Mouse (Mus musculus) stomach, postnatal 0 days (tissue): ENCODE results near the gene Hrasls5. TPM values are rescaled to one million over a fixed set of nuclear protein-coding genes. Genes with fewer than 3 reads are reported as not detected.

ENCODE experiments used
- ATAC-seq: fragments of 200-750 bp; cut with Nextera tagmentation; 2 replicates; pipeline ENCODE4 v1.8.0; 2017; ENCODE audit not compliant: low FRiP score, low TSS enrichment
- DNase-seq: peaks from one replicate; pipeline ENCODE4 v3.0.0-alpha.2; 2016; ENCODE audit warnings: low spot score
- H3K27ac ChIP-seq: fragments of 300-500 bp; sonication (generic); replicated peaks from 2 replicates; pipeline ENCODE4 v1.5.1; 2014; ENCODE audit warnings: mild to moderate bottlenecking, control low read depth
- H3K27me3 ChIP-seq: fragments of 300-500 bp; sonication (generic); 2 replicates; pipeline ENCODE4 v1.6.1; 2014; ENCODE audit warnings: low read length; ENCODE audit not compliant: control insufficient read depth, insufficient read depth
- H3K36me3 ChIP-seq: fragments of 300-500 bp; sonication (generic); 2 replicates; pipeline ENCODE4 v1.6.1; 2014; ENCODE audit warnings: low read length, mixed read lengths; ENCODE audit not compliant: control insufficient read depth, insufficient read depth
- H3K4me1 ChIP-seq: fragments of 300-500 bp; sonication (generic); replicated peaks from 2 replicates; pipeline ENCODE4 v1.6.1; 2014; ENCODE audit warnings: antibody characterized with exemption; ENCODE audit not compliant: control insufficient read depth, insufficient read depth
- H3K4me2 ChIP-seq: fragments of 300-500 bp; sonication (generic); replicated peaks from 2 replicates; pipeline ENCODE4 v1.6.1; 2014; ENCODE audit warnings: low read depth, mild to moderate bottlenecking, control low read depth, moderate library complexity
- H3K4me3 ChIP-seq: fragments of 300-500 bp; sonication (generic); 2 replicates; pipeline ENCODE4 v1.5.1; 2014; ENCODE audit warnings: low read depth, low read length, control low read depth
- H3K9ac ChIP-seq: fragments of 300-500 bp; sonication (generic); 2 replicates; pipeline ENCODE4 v1.6.1; 2014; ENCODE audit warnings: mild to moderate bottlenecking, low read length, control low read depth, mixed read lengths
- H3K9me3 ChIP-seq: fragments of 300-500 bp; sonication (generic); 2 replicates; pipeline ENCODE4 v1.6.1; 2016; ENCODE audit warnings: low read length; ENCODE audit not compliant: control insufficient read depth
- CTCF ChIP-seq: IDR thresholded peaks from 2 replicates; pipeline ENCODE4 v1.5.1; 2016; ENCODE audit warnings: antibody characterized with exemption, low read depth, mild to moderate bottlenecking, moderate library complexity
- EP300 ChIP-seq: optimal IDR thresholded peaks from 2 replicates; pipeline ENCODE3; 2016; ENCODE audit warnings: antibody characterized with exemption
- WGBS: fragments of 180-500 bp; shearing (Covaris S2); extraction: QIAGEN DNeasy Blood & Tissue Kit; methylation state at CpG from one replicate; pipeline ENCODE4 v1.1.7; 2014; 5-methylcytosine and 5-hydroxymethylcytosine counted together
- polyA plus RNA-seq: library from polyadenylated mRNA; unstranded; fragments of >200 nt; fragmentation: Nextera tagmentation; extraction: Ambion mirVana; gene quantifications from 2 replicates; pipeline ENCODE4 v1.2.1, GENCODE M21; 2015

Gene Hrasls5
- polyA plus RNA-seq, 1 experiment from 2014 or later: 0.10 TPM

GRCm38 (mm10) chr19:7601551-7601950 is 10.8 kb upstream of the Hrasls5 start:
- Histone ChIP-seq H3K9ac (no peak overlapping the region), H3K9me3 (no peaks in the 10 kb centered on the region), H3K4me3 (no peak overlapping the region), H3K27ac (no peak overlapping the region), H3K36me3 (no peaks in the 10 kb centered on the region), H3K4me1 (no peaks in the 10 kb centered on the region), H3K4me2 (no peak overlapping the region), H3K27me3 (no peaks in the 10 kb centered on the region)
- no peak for ATAC-seq
- TF ChIP-seq EP300: no peak
- no peak for TF ChIP-seq CTCF
- WGBS: 84% methylated on average over 4 of the region's 4 CpGs
- no peak for DNase-seq

- H3K9me3 ChIP-seq: no peaks in the 10 kb centered on the region
- H3K4me2 ChIP-seq: no peak overlapping the region
- no peak overlapping the region for H3K4me3 ChIP-seq
- H3K36me3 ChIP-seq: no peaks in the 10 kb centered on the region
- ATAC-seq (no peak), DNase-seq (no peak)
- 0 out of 2 replicates have a peak, but pooled peaks cover 3% of the 10 kb centered on the region for H3K4me1 ChIP-seq
- no peak overlapping the region for H3K27ac ChIP-seq
- TF ChIP-seq CTCF (no peak), EP300 (no peak)
- 90% methylated on average over 10 of the region's 10 CpGs for WGBS
- H3K27me3 ChIP-seq: no peaks in the 10 kb centered on the region
- no peak overlapping the region for H3K9ac ChIP-seq
These were observed 8.2 kb upstream of the Hrasls5 start for GRCm38 (mm10) chr19:7604107-7604506.

- no peaks in the 10 kb centered on the region for H3K27me3 ChIP-seq
- no peak overlapping the region for H3K4me2 ChIP-seq
- no peak for TF ChIP-seq CTCF
- TF ChIP-seq EP300: no peak
- no peak overlapping the region for H3K9ac ChIP-seq
- no peak overlapping the region for H3K27ac ChIP-seq
- DNase-seq (no peak), ATAC-seq (no peak)
- no peaks in the 10 kb centered on the region for H3K36me3 ChIP-seq
- H3K4me1 ChIP-seq: 0 out of 2 replicates have a peak, but pooled peaks cover 3% of the 10 kb centered on the region
- no peak overlapping the region for H3K4me3 ChIP-seq
- H3K9me3 ChIP-seq: no peaks in the 10 kb centered on the region
These were observed 7.3 kb upstream of the Hrasls5 start for GRCm38 (mm10) chr19:7605013-7605412.

- H3K27me3 ChIP-seq: no peaks in the 10 kb centered on the region
- peak overlapping the region; percentile 94 for H3K27ac ChIP-seq
- 0 out of 2 replicates have a peak, but pooled peaks cover 3% of the 10 kb centered on the region for H3K4me1 ChIP-seq
- peak; percentile 57 for TF ChIP-seq CTCF
- no peak for TF ChIP-seq EP300
- no peaks in the 10 kb centered on the region for H3K36me3 ChIP-seq
- H3K9me3 ChIP-seq: no peaks in the 10 kb centered on the region
- peak overlapping the region; percentile 21; the same call in 1 of the 2 replicates for H3K4me3 ChIP-seq
- peak overlapping the region; percentile 50 for H3K9ac ChIP-seq
- H3K4me2 ChIP-seq: peak overlapping the region; percentile 62
- ATAC-seq (peak; percentile 63), DNase-seq (peak; percentile 87)
- 3% methylated on average over 15 of the region's 15 CpGs for WGBS
These were observed 6.2 kb upstream of the Hrasls5 start for GRCm38 (mm10) chr19:7605930-7606783.

- 9% methylated on average over 15 of the region's 15 CpGs for WGBS
- Histone ChIP-seq H3K27me3 (no peaks in the 10 kb centered on the region), H3K36me3 (no peaks in the 10 kb centered on the region), H3K9me3 (no peaks in the 10 kb centered on the region), H3K4me2 (peak within 1 kb of the TSS; percentile 62), H3K4me3 (peak within 1 kb of the TSS; percentile 21; the same call in 1 of the 2 replicates), H3K27ac (peak within 1 kb of the TSS; percentile 94), H3K4me1 (0 out of 2 replicates have a peak, but pooled peaks cover 3% of the 10 kb centered on the region), H3K9ac (peak within 1 kb of the TSS; percentile 50)
- peak; percentile 52 for ATAC-seq
- DNase-seq: peak; percentile 80
- TF ChIP-seq EP300 (no peak), CTCF (no peak)
These were observed 5.3 kb upstream of the Hrasls5 start, which contains the start of gene Lgals12 for GRCm38 (mm10) chr19:7606801-7607689. Gene Lgals12, minus strand, starts transcription at chr19:7607193.
